Mouse (Mus musculus): ENCODE measurements around the gene Tspan4. TPM values are rescaled to one million over a fixed set of nuclear protein-coding genes. Genes with fewer than 3 reads are reported as not detected.
"Not testable (repeated sequence)": the region's sequence is repeated elsewhere in the genome, so short reads cannot be mapped to it uniquely, and the experiment has no call there.

Gene Tspan4
- total RNA-seq, 2 experiments from 2014 or later: 49.6 to 61.3 TPM

- no peak for DNase-seq (ENCODE audit: low spot score in 2 of 2)
These were observed 36.7 kb upstream of the Tspan4 start for GRCm38 (mm10) chr7:141438201-141438968.

DNA sequence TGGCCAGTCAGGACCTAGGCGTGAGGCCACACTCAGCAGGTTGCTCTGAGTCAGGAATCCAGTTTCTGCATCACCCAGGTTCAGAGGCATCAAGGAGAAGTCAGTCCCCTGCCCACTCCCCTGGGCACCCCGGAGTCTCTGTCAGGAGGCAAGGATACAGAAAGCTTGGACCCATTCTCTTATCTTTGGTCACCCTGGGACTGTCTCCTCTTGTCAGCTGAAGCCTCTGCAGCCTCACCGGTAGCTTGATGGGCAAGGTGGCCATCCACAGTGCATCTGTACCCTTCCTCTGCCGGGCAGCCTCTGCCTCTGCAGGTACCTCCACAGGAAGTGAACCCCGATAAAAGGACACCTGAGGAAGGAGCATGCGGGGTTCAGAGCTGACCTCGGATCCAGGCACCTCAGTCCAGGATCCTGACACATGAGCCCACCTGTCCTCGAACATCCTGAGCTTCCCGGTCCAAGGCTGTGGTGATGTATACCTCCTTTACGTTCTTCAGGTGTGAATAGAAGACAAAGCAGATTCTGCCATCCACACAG lies 35.8 kb upstream of the Tspan4 start:
- DNase-seq (ENCODE audit: low spot score in 2 of 2): no peak

DNA sequence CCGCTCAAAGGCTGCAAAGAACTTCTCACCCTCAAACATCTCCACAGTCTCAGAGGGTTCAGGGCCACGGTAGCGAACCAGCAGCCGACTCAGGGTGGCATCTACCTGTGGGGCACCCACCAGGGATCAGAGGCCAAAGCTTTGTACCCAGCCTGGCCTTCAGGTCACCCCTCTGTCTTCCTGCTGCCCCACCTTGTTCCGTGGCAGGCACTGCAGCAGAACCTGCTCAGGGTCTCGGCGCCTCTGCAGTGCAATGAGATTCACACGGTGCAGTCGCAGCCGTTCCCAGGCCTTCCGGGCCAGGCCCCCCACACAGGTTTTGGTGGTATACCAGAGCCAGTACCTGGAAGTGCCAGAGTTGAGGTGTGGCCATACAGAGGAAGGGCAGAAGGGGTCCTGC lies 35.2 kb upstream of the Tspan4 start:
- DNase-seq (ENCODE audit: low spot score in 2 of 2): no peak

- no peak for DNase-seq (ENCODE audit: low spot score in 2 of 2)
These were observed 34.4 kb upstream of the Tspan4 start for GRCm38 (mm10) chr7:141440613-141441012.

DNA sequence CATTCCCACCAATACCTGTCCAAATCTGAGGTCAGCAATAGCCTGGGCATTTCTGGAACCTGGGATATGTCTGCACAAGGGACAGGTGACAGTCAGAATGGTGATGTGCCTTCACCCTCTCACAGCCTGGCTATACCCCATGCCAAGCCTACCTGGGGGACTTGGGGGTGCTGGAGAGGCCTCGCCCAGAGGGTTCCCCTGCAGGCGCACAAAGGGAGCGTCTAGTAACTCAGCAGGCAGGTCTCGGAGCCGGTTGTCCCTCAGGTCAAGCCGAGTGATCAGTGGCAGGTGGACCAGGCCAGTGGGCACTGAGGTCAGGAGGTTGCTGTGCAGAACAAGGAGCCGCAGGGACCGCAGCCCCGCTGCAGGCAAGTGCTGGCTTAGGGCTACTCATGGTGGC lies 33.6 kb upstream of the Tspan4 start:
- DNase-seq (ENCODE audit: low spot score in 2 of 2): no peak

DNA sequence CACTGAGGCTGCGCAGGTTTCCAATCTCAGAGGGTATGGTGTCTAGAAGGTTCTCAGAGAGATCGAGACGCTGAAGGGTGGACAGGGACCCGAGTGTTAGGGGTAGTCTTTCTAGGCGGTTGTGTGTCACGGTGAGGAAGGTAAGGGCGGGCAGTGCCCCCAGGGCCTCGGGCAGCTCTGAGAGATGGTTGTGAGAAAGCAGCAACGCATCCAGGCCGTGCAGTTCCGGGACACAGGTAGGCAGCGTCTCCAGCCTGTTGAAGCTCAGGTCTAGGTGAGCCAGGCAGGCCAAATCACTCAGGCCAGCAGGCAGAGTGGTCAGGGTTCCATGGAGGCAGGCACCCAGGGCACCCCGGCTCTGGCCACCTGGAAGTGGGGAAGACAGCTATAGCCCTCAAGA lies 32.8 kb upstream of the Tspan4 start:
- DNase-seq (ENCODE audit: low spot score in 2 of 2): no peak

DNA sequence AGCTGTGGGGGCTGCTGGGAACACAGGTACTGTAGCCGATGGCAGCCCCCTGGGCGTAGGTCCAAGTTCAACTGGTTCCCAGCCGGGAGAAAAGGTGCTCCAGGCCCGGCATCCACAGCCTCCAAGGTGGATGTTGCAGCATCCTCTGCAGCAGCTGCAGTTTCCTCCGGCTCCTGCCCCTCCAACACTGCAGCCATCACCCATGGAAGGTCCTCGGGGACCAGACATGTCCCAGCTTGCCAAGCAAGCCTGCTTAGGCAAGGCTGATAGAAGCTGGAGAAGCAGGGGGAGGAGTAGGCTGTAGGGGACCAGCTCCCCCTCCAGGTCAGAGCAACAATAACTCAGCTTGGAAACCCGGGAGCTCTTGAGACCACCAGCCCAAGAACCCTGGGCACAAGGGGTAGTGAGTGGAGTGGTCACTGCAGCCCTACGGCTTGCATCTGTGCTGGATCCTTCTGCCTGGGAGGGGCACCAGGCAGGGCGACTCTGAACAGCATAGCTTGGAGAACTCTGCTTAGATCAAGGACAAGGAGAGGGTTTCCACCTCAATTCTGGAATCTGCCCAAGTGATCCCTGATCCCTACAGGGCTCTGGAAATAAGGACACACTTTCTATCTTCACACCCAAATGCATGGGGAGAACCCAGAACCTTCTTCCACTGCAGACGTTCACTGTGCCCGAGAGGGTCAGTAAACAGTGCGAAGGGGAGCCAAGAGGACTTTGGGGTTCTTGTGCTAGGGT lies 31.8 kb upstream of the Tspan4 start:
- DNase-seq (ENCODE audit: low spot score in 2 of 2): no peak

GRCm38 (mm10) chr7:141443828-141444237 lies 31.2 kb upstream of the Tspan4 start, which contains the start of gene Pidd1:
TSS of gene Pidd1 (minus strand) at chr7:141444025.
- peak; percentile 45 to 62 for DNase-seq (ENCODE audit: low spot score in 2 of 2)

DNA sequence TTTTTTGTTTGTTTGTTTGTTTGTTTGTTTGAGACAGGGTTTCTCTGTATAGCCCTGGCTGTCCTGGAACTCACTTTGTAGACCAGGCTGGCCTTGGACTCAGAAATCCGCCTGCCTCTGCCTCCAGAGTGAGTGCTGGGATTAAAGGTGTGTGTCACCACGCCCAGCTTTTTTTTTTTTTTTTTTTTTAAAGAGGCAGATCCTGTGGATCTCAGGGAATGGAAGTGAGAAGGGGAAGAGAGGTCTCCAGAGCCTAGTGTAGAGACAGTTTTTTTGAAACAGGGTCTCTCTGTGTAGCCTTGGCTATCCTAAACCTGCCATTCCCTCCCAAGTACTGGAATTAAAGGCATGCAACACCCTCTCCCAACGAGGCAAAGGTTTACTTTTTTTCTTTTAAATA lies 28.7 kb upstream of the Tspan4 start:
- DNase-seq (ENCODE audit: low spot score in 2 of 2): not testable (repeated sequence)

DNA sequence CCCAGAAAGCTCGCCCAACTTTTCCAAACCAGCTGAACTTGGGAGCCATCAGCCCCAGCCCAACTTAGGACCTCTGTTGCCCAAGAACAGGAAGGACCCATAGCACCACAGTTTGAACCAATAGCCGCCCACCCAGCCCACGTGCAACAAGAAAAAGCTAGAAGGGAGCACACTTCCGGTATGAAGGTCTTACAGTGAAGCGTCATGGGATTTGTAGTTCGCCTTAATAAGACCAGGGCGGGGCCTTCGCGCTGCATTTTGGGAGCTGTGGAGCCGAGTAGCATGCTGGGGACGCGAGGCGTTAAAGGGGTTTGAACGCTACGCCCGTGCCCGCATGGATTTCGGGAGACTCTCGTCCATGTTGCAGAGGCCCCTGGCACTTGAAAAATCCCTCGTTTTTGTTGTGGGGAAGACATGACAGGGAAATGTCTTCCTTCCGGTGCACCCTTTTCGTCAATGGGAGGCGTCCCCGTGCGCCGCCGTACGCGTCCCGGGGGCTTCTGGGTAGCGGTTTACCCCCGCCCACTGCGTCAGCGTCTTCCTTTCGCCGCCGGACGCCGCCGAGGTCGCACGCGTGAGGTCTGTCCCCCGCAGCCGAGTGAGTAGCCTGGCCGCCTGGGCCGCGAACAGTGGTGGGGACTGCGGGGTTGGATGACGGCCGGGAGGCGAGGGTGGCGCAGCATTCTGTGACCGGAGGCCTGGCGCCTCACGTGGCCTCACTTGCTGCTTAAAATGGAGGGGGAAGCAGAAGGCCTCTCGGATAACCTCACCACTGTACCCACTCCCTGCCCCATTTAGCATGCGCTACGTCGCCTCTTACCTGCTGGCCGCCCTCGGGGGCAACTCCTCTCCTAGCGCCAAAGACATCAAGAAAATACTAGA lies 27.7 kb upstream of the Tspan4 start, which contains the start of gene Rplp2:
Rplp2 (plus strand) TSS at position 261 of the 882 bp plus-strand sequence.
- DNase-seq (ENCODE audit: low spot score in 2 of 2): peak; percentile 94 to 95

GRCm38 (mm10) chr7:141451928-141452327 lies 23.1 kb upstream of the Tspan4 start:
- no peak for DNase-seq (ENCODE audit: low spot score in 2 of 2)

GRCm38 (mm10) chr7:141453636-141454035 lies 21.4 kb upstream of the Tspan4 start:
- DNase-seq (ENCODE audit: low spot score in 2 of 2): no peak

GRCm38 (mm10) chr7:141454967-141455551 lies 20.0 kb upstream of the Tspan4 start, which contains the start of gene Pnpla2:
TSS of gene Pnpla2 (plus strand) at chr7:141455198.
- peak; percentile 94 to 96 for DNase-seq (ENCODE audit: low spot score in 2 of 2)

- peak in 1 of 2 experiments; percentile 72 for DNase-seq (ENCODE audit: low spot score in 2 of 2)
These were observed 19.3 kb upstream of the Tspan4 start for GRCm38 (mm10) chr7:141455610-141456314.

DNA sequence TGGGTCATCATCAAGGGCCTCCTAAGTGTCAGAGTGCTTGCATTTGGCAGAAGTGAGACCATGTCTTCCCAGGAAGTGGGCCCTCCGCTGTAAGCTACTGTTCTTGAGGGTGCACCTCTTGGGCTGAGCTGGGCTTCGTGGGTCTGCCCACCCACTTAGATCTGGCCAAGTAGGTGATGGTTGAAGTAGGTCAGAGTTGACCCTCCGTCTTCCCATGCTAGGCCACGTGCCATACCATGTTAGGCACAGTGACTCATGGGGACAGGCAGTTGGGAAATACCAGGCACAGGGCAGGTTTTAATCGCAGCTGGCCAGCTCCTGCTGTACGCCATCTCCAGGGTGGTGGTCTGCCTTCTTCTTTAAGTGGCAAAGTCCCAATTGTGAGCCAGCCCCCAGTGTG lies 18.3 kb upstream of the Tspan4 start:
- DNase-seq (ENCODE audit: low spot score in 2 of 2): no peak

DNA sequence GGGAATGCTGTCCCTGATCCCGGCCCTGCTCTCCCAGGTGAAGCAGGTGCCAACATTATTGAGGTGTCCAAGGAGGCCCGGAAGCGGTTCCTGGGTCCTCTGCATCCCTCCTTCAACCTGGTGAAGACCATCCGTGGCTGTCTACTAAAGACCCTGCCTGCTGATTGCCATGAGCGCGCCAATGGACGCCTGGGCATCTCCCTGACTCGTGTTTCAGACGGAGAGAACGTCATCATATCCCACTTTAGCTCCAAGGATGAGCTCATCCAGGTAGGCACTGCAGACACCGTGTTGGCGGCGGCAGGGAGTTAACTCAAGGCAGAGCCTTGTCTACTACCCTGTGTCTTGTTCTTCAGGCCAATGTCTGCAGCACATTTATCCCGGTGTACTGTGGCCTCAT lies 17.8 kb upstream of the Tspan4 start:
- no peak for DNase-seq (ENCODE audit: low spot score in 2 of 2)

GRCm38 (mm10) chr7:141457986-141458660 lies 16.9 kb upstream of the Tspan4 start:
- DNase-seq (ENCODE audit: low spot score in 2 of 2): peak; percentile 61 to 69

DNA sequence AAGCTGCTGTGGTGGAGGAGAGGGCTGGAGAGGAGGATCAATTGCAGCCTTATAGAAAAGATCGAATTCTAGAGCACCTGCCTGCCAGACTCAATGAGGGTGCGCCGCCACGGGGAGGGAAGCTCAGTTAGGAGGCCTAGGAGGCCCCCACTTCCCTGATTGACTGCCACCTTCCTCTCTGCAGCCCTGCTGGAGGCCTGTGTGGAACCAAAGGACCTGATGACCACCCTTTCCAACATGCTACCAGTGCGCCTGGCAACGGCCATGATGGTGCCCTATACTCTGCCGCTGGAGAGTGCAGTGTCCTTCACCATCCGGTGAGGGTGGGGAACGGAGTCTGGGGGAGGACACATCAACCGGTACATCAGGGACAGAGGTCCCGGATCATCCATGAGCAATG lies 16.4 kb upstream of the Tspan4 start:
- peak in 1 of 2 experiments; percentile 26 for DNase-seq (ENCODE audit: low spot score in 2 of 2)

DNA sequence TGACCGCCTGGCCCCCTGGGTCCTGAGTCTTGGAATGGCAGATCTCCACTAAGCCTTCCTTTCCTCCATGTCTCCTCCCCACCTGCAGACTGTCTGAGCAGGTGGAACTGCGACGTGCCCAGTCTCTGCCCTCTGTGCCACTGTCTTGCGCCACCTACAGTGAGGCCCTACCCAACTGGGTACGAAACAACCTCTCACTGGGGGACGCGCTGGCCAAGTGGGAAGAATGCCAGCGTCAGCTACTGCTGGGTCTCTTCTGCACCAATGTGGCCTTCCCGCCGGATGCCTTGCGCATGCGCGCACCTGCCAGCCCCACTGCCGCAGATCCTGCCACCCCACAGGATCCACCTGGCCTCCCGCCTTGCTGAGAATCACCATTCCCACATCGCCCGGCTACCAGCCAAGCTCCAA lies 15.7 kb upstream of the Tspan4 start:
- DNase-seq (ENCODE audit: low spot score in 2 of 2): peak in 1 of 2 experiments; percentile 32

All from adrenal gland, adult 18-20 months (tissue).